Mouse (Mus musculus) left cerebral cortex, adult 18-20 months (tissue): ENCODE measurements at regions not wholly inside any gene's neighbourhood (a gene's known extent, or its start where the extent isn't known, plus 50 kb on each side); places are given as distances from the start of the nearest gene placed in this dataset.

ENCODE experiments used
- DNase-seq, 2 experiments: peaks; one replicate each; pipeline ENCODE4 v3.0.0; 2021 to 2022; ENCODE audit warnings: low spot score in 2 of 2, mixed read lengths in 1 of 2

GRCm38 (mm10) chr6:67186537-67187274, 51.3 kb upstream of the Serbp1 start:
- peak; percentile 24 to 27 for DNase-seq

GRCm38 (mm10) chr6:67184662-67185061, 53.3 kb upstream of the Serbp1 start:
- DNase-seq = no peak

- no peak for DNase-seq
Measured at GRCm38 (mm10) chr6:67183481-67184215, 54.3 kb upstream of the Serbp1 start.

- no peak for DNase-seq
Measured at GRCm38 (mm10) chr6:67182453-67182852, 55.5 kb upstream of the Serbp1 start.

GRCm38 (mm10) chr6:67181459-67181858, 56.5 kb upstream of the Serbp1 start:
- no peak for DNase-seq

GRCm38 (mm10) chr6:67179416-67179815, 58.6 kb upstream of the Serbp1 start:
- no peak for DNase-seq

GRCm38 (mm10) chr6:67178531-67178930, 59.4 kb upstream of the Serbp1 start:
- DNase-seq = no peak

GRCm38 (mm10) chr6:67178101-67178500, 59.9 kb upstream of the Serbp1 start:
- no peak for DNase-seq

GRCm38 (mm10) chr6:67170674-67170946, 67.4 kb upstream of the Serbp1 start:
- DNase-seq = no peak

- peak; percentile 36 to 42 for DNase-seq
Measured at GRCm38 (mm10) chr6:67169873-67170673, 67.9 kb upstream of the Serbp1 start.

- DNase-seq = no peak
Measured at GRCm38 (mm10) chr6:67168803-67169202, 69.2 kb upstream of the Serbp1 start.

- DNase-seq = peak; percentile 34 to 44
Measured at GRCm38 (mm10) chr6:67168031-67168777, 69.8 kb upstream of the Serbp1 start.

GRCm38 (mm10) chr6:67165091-67165490, 72.9 kb upstream of the Serbp1 start:
- DNase-seq = no peak

GRCm38 (mm10) chr6:67163947-67164346, 74.0 kb upstream of the Serbp1 start:
- DNase-seq = no peak

GRCm38 (mm10) chr6:67162814-67163213, 75.2 kb upstream of the Serbp1 start:
- no peak for DNase-seq

- no peak for DNase-seq
Measured at GRCm38 (mm10) chr6:67161610-67162009, 76.4 kb upstream of the Serbp1 start.

GRCm38 (mm10) chr6:67160564-67160963, 77.4 kb upstream of the Serbp1 start:
- no peak for DNase-seq

- no peak for DNase-seq
Measured at GRCm38 (mm10) chr6:67159726-67160523, 78.1 kb upstream of the Serbp1 start.

GRCm38 (mm10) chr6:67159224-67159623, 78.8 kb upstream of the Serbp1 start:
- DNase-seq = no peak

- peak; percentile 89 to 93 for DNase-seq
Measured at GRCm38 (mm10) chr6:67158765-67159164, 79.2 kb upstream of the Serbp1 start.
